Mouse (Mus musculus): ENCODE results near the gene Cep152. TPM values are rescaled to one million over a fixed set of nuclear protein-coding genes. Genes with fewer than 3 reads are reported as not detected.
A peak's percentile ranks its signal among the peaks of the same experiment; 100 is the strongest.

Cep152 gene
- polyA plus RNA-seq (2012; ENCODE audit: insufficient read depth, insufficient read length, missing spikeins), result 0.36 and 0.71 TPM in 2 replicates

DNA sequence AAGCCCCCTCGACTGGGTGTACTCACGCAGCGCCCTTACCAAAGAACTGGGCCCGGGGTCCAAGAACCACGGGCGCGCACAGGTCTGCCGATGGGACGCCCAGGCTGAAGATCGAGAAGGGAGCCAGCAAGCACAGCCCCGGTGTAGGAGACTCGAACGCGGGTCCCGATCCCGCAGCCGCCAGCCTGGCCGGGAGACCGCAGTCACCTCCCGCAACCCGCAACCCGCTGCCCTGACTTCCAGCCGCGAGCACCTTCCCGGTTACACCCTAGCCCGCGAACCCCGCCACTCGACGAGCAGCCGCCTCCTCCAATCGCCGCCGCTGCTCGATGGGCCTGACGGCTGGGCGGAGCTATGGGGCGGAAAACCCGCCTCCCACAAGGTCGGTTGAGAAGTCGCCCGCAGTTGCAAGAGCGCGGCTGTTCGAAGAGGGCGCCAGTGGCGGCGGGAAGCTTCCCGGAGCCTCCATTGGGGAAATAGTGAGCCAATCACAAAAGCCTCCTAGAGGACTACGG, at the start of gene Cep152:
TSS of gene Cep152 (minus strand) at position 277 of the 515 bp plus-strand sequence.
- H3K4me3 ChIP-seq (ENCODE audit: insufficient read depth, low read depth, low read length), result peak within 1 kb of the TSS; percentile 78
- peaks cover 3% of the 10 kb centered on the region; the same call in 1 of the 2 replicates for H3K4me1 ChIP-seq (ENCODE audit: control insufficient read depth, insufficient read depth, insufficient read length, low read length)
- no peak within 1 kb of the TSS for H3K27ac ChIP-seq (replicated peaks; ENCODE audit: low read depth, low read length)

DNA sequence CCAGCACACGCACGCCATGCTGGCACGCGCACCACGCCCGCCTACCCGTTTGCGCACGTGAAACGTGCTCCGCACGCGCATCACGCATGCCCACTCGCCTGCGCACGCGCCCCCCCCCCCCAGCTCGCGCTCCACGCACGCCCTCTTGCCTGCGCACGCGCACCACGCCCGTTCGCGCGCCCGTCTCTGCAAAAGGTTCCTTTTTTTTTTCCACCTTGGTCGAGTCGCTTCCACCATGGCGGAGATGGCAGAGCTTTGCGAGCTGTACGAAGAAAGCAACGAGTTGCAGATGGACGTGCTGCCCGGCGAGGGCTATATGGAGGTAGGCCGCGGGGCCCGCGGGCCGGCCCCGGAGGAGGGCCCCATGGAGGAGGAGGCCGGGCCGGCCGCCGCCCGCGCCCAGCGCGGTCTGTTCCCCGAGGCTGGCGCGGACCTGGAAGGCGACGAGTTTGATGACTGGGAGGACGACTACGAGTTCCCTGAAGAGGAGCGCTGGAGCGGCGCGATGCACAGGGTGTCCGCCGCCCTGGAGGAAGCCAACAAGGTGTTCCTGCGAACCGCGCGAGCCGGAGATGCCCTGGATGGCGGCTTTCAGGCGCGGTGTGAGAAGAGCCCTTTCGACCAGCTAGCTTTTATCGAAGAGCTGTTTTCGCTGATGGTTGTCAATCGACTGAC, 48.2 kb upstream of the Cep152 start, which contains the start of gene Eid1:
TSS of gene Eid1 (plus strand) at position 139 of the 675 bp plus-strand sequence.
- 0 out of 2 replicates have a peak within 1 kb of the TSS, but pooled peaks have one; percentile 25 for H3K27ac ChIP-seq (replicated peaks; ENCODE audit: low read depth, low read length)
- H3K4me1 ChIP-seq (ENCODE audit: control insufficient read depth, insufficient read depth, insufficient read length, low read length), result no peaks in the 10 kb centered on the region
- peak within 1 kb of the TSS; percentile 99 for H3K4me3 ChIP-seq (ENCODE audit: insufficient read depth, low read depth, low read length)

DNA sequence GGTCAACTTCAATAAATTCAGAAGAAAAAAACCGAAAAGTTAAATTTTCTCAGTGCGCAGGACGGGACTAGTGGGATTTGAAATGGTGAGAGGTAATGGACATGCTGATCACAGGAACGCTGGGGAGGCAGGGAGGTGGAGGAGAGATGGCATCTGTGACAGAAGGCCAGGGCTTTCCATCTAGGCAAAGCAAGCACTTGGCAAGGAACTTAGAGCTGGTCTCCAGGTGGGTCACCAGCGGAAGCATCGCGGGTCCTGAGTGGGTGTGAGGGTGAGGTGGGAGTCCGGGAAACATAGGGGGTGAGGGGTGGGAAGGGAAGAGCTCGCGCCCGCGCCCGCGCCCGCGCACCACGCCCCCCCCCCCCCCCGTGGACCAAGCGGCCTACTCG, 47.6 kb upstream of the Cep152 start:
- Histone ChIP-seq H3K4me1 (ENCODE audit: control insufficient read depth, insufficient read depth, insufficient read length, low read length) (no peaks in the 10 kb centered on the region), H3K27ac (replicated peaks; ENCODE audit: low read depth, low read length) (no peak overlapping the region), H3K4me3 (ENCODE audit: insufficient read depth, low read depth, low read length) (peak overlapping the region; percentile 99)

DNA sequence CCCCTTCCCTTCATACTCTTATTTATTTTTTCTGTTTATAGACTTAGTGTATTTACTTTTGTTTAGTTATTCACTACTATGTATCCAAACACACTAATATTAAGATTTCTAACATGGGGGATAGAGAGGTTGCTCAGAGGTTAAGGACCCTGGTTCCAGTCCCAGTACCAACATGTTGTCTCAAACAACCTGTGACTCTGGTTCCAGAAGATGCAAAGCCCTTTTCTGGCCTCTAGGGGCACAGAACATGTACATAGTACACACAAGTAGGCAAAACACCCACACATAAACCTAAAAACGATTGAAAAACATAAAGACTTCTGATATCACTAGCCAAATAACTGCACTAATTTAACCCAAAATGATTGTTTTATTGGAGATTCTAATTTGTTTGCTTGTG, 45.9 kb upstream of the Cep152 start:
- Histone ChIP-seq H3K4me1 (ENCODE audit: control insufficient read depth, insufficient read depth, insufficient read length, low read length) (no peaks in the 10 kb centered on the region), H3K27ac (replicated peaks; ENCODE audit: low read depth, low read length) (no peak overlapping the region), H3K4me3 (ENCODE audit: insufficient read depth, low read depth, low read length) (no peak overlapping the region)

DNA sequence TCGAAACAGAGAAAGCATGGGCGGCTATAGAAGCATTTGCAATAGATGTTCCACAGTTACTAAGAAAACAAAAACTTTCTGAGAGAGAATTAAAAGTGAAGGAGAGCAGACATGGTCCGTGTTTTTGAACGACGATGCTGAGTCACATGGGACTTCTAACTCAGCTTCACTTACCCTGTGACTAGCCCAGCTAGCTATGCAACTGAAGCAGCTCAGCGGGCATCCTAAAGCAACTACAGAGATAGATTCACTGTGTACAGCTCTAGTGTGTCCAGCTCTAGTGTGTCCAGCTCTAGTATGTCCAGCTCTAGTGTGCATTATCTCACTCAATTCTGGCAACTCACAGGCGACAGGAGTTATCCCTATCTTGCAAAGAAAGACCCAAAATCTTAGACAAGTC, 42.8 kb upstream of the Cep152 start:
- no peak overlapping the region for H3K27ac ChIP-seq (replicated peaks; ENCODE audit: low read depth, low read length)
- H3K4me3 ChIP-seq (ENCODE audit: insufficient read depth, low read depth, low read length), result no peak overlapping the region
- no peaks in the 10 kb centered on the region for H3K4me1 ChIP-seq (ENCODE audit: control insufficient read depth, insufficient read depth, insufficient read length, low read length)

DNA sequence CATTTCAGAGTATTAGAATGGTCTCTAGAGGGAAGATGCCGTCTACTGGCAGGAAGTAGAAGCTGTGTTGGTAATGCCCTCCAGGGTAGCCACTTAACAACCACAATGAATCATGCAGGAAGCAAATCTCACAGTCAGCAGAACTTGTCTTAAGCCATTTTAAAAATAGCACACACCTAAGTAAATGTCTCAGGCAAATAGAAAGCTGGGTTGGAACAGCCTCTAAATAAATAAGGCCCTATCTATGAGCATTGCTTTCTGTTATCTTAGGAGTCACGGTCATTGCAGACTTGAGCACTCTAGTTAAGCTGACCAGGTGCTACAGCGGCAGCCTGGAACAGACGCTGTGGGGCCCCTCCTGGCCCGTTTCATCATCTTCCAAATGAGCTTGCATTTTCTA, 42.3 kb upstream of the Cep152 start:
- Histone ChIP-seq H3K27ac (replicated peaks; ENCODE audit: low read depth, low read length) (no peak overlapping the region), H3K4me3 (ENCODE audit: insufficient read depth, low read depth, low read length) (no peak overlapping the region), H3K4me1 (ENCODE audit: control insufficient read depth, insufficient read depth, insufficient read length, low read length) (no peaks in the 10 kb centered on the region)

DNA sequence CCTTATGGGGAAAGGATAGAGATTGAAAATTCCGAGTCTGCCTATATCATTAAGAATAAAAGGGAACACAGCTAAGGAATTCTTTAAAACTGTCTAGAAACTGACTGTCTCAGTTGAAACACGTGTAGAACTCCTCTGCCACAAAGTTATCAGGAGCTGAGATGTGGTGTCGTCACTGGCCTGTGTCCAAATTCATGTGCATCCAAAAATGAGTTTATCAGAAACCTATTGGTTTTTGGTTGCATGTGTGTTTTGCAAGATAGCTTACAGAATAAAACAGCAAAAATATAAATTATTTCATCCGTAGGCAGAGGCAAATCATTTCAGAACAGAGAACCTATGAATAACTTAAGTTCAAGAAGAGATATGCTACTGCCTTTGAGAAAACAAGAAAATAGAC, 41.8 kb upstream of the Cep152 start:
- no peaks in the 10 kb centered on the region for H3K4me1 ChIP-seq (ENCODE audit: control insufficient read depth, insufficient read depth, insufficient read length, low read length)
- no peak overlapping the region for H3K4me3 ChIP-seq (ENCODE audit: insufficient read depth, low read depth, low read length)
- no peak overlapping the region for H3K27ac ChIP-seq (replicated peaks; ENCODE audit: low read depth, low read length)

DNA sequence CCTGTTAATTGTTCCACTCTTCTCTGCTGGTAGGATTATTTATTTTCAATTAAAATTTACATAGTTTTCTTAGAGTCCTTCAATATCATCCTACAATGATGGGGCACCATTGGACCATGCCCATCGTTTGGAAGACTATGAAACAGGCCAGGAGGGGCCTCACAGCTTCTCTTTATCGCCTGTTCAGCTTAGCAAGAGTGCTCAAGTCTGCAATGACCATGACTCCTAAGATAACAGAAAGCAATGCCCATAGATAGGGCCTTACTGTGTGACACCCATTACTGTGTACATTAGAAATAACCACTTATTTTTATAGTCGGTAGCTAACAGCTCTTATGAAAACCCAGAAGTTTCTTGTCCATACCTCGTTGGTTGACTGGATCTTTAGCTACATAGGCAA, 41.0 kb upstream of the Cep152 start:
- Histone ChIP-seq H3K4me1 (ENCODE audit: control insufficient read depth, insufficient read depth, insufficient read length, low read length) (no peaks in the 10 kb centered on the region), H3K4me3 (ENCODE audit: insufficient read depth, low read depth, low read length) (no peak overlapping the region), H3K27ac (replicated peaks; ENCODE audit: low read depth, low read length) (no peak overlapping the region)

DNA sequence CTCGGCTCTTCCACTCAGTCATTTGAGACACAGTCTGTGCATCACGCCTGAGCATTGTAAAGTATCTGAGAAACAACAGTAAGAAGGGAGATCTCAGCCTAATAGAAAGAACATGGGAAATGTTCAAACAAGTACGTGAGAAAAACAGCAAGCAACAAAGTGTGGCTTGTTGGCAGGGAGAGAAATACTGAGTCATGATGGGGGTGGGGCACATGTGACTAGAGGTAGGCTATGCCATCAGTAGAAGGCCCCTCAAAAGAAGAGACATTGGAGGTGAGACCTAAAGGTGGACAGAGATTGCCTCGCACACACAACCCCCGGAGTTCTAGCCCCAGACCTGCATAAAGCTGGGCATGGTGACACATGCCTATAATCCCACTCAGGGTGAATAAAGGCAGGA, 40.3 kb upstream of the Cep152 start:
- no peaks in the 10 kb centered on the region for H3K4me1 ChIP-seq (ENCODE audit: control insufficient read depth, insufficient read depth, insufficient read length, low read length)
- no peak overlapping the region for H3K27ac ChIP-seq (replicated peaks; ENCODE audit: low read depth, low read length)
- H3K4me3 ChIP-seq (ENCODE audit: insufficient read depth, low read depth, low read length), result no peak overlapping the region

DNA sequence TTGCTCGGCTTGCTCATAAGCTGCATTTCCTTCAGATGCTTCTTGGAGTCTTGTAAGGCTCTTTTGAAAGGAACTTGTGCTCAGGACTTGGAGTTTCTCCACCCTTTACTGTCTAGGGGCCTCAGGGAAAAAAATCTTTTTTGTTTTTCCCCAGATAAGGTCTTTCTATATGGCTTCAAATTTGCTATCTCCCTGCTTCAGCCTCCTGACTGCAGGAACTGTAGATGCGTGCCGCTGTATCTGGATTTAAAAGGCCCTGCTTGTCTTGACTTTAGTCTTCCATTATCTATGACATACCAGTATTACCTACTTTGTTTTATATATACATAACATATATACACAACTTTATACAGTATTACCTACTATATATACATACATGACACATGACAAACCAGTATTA, 37.6 kb upstream of the Cep152 start:
- no peak overlapping the region for H3K27ac ChIP-seq (replicated peaks; ENCODE audit: low read depth, low read length)
- no peak overlapping the region for H3K4me3 ChIP-seq (ENCODE audit: insufficient read depth, low read depth, low read length)
- H3K4me1 ChIP-seq (ENCODE audit: control insufficient read depth, insufficient read depth, insufficient read length, low read length), result no peaks in the 10 kb centered on the region

DNA sequence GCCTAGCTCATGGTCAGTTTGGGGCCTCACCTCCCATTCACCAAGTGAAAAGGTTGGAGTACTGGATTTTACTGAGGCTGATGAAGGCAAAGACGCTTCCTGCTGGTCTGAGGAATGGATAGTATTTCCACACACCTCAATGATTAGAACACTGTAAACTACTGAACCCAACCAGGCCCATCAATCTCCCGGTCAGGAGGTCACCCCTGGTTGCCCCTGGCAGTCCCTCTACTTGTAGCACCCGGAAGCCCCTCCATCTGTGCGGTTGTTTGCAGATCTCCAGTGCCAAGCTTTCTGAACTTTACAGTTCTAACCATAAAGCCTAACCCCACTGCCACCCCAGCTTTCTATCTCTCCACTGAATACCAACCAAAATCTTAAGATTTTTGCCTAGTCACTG, 36.2 kb upstream of the Cep152 start:
- H3K27ac ChIP-seq (replicated peaks; ENCODE audit: low read depth, low read length), result no peak overlapping the region
- no peak overlapping the region for H3K4me3 ChIP-seq (ENCODE audit: insufficient read depth, low read depth, low read length)
- no peaks in the 10 kb centered on the region for H3K4me1 ChIP-seq (ENCODE audit: control insufficient read depth, insufficient read depth, insufficient read length, low read length)

DNA sequence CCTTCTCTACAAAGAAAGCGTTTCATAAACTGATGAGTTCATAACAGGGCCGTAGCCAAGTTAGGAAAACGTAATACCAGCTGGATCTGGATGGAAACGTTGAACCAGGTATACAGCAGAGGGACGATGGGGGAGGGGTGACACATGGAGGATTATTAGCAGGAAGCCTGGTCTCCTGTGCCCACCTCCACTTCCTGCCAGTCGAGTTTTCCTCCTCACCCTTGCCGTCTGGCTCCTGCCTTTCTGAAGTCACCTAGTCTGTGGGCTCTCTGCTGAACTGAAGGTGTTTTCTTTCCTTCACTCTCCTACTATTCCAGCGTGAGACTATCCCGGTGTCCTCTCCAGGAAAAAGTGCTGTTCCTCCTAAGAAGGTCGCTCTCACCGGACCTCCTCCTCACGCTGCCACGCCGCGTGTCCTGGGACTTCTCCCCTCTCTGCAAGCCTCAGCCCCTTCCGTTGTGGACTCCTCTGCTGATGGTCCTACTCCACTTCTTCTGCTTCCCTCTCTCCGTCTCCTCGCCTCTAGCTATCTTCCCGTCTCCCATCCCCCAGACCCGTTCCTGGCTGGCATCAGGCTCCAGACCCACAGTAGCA, 35.7 kb upstream of the Cep152 start:
- Histone ChIP-seq H3K4me1 (ENCODE audit: control insufficient read depth, insufficient read depth, insufficient read length, low read length) (no peaks in the 10 kb centered on the region), H3K4me3 (ENCODE audit: insufficient read depth, low read depth, low read length) (no peak overlapping the region), H3K27ac (replicated peaks; ENCODE audit: low read depth, low read length) (no peak overlapping the region)

DNA sequence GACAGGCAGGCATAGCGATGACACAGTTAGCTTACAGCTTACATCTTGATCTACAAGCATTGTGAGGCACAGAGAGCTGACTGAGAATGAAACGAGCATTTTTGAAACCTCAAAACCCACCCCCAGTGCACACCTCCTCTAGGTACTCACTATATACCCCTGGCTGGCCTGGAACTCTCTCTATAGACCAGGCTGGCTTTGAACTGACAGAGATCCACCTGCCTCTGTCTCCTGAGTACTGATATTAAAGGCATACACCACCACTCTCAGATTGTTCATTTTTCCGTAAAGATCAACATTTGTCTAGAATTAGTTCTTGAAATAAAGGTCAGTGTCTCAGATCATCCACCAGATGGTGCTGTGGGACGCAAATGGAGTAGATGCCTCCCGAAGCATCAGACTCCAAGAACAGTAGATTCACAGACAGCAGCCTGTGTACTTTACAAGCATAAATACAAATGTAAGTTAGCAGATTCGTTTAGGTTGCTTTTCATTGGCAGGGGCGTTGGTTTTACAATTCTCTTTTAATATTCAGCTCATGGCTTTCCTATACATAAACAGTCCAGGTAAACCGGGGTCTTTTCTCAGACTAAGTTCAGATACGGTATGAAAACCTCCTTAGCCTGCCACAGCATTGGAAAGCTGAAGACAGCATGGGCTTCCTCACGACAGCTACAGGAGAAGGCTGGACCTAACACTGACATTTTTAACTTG, 35.1 kb upstream of the Cep152 start:
- Histone ChIP-seq H3K27ac (replicated peaks; ENCODE audit: low read depth, low read length) (no peak overlapping the region), H3K4me3 (ENCODE audit: insufficient read depth, low read depth, low read length) (no peak overlapping the region)

DNA sequence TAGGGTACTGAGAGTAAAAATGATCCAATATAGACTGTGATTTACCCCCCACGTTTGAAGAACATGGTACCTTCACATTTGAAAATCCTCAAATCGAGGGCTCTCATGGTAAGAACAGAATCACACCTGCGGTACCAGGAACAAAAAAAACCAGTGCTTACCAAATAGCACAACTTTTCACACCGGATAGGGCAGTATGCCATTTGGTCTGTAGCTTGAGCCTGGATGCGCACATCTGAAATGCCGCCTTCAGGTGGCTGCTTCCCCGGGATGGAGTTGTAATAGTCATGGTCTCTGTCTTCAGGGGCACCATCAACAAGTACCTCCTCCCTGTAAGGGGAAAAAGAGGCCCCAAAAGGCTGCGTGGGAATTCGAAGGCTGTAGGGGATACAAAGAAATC, 30.5 kb upstream of the Cep152 start:
- Histone ChIP-seq H3K27ac (replicated peaks; ENCODE audit: low read depth, low read length) (no peak overlapping the region), H3K4me3 (ENCODE audit: insufficient read depth, low read depth, low read length) (no peak overlapping the region), H3K4me1 (ENCODE audit: control insufficient read depth, insufficient read depth, insufficient read length, low read length) (no peaks in the 10 kb centered on the region)

More for the DNA sequence above, 35.1 kb upstream of the Cep152 start:
- H3K4me1 ChIP-seq (ENCODE audit: control insufficient read depth, insufficient read depth, insufficient read length, low read length), result no peaks in the 10 kb centered on the region

DNA sequence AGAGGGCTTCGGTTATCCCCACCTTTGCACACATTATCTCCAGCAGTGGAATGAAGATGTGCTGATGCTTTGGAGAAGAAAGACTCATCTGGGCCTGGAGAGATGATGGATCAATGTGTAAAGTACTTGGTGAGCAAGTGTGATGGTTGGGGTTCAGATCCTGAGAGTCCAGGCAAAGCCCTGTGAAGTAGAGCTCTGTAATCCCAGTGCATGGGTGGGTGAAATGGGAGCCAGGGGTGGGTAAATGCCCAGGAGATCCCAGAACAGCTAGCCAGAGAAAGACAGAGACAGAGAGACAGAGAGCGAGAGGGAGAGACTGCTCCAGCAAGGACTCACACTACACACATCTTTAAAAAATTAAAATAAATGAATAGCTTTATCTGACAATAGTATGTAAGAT, 28.4 kb upstream of the Cep152 start:
- no peaks in the 10 kb centered on the region for H3K4me1 ChIP-seq (ENCODE audit: control insufficient read depth, insufficient read depth, insufficient read length, low read length)
- H3K4me3 ChIP-seq (ENCODE audit: insufficient read depth, low read depth, low read length), result no peak overlapping the region
- no peak overlapping the region for H3K27ac ChIP-seq (replicated peaks; ENCODE audit: low read depth, low read length)

Data from brown adipose tissue, adult 24 weeks (tissue).